Mouse (Mus musculus) liver, embryonic 14.5 days (tissue): ENCODE data around the gene Mansc1. TPM values are rescaled to one million over a fixed set of nuclear protein-coding genes. Genes with fewer than 3 reads are reported as not detected.

Source experiments
- ATAC-seq: fragments of 200-750 bp; cut with Nextera tagmentation; 2 replicates; pipeline ENCODE4 v1.8.0; 2017; ENCODE audit warnings: moderate number of reproducible peaks, mild to moderate bottlenecking, moderate library complexity; ENCODE audit not compliant: insufficient read depth
- DNase-seq, 3 experiments: peaks; one replicate each; pipeline ENCODE4 v3.0.0-alpha.2; 2012 to 2013; ENCODE audit warnings: low read depth in 3 of 3, low spot score in 3 of 3
- H3K27ac ChIP-seq: fragments of 300-500 bp; sonication (generic); 2 replicates; pipeline ENCODE4 v1.5.1; 2014; ENCODE audit warnings: moderate library complexity, mild to moderate bottlenecking, control low read depth, inconsistent platforms
- H3K27me3 ChIP-seq: fragments of 300-500 bp; sonication (generic); 2 replicates; pipeline ENCODE4 v1.6.1; 2014; ENCODE audit warnings: mild to moderate bottlenecking, low read length, moderate library complexity; ENCODE audit not compliant: control insufficient read depth, insufficient read depth
- H3K36me3 ChIP-seq: fragments of 300-500 bp; sonication (generic); replicated peaks from 2 replicates; pipeline ENCODE4 v1.6.1; 2014; ENCODE audit warnings: low read depth; ENCODE audit not compliant: control insufficient read depth, insufficient read depth
- H3K4me1 ChIP-seq, 2 experiments: fragments of 200-500 bp in 1 of 2; fragments of 300-500 bp in 1 of 2; sonication (generic) in 1 of 2; replicated peaks; 2 replicates each; pipeline ENCODE4 v1.6.1; 2012 to 2014; ENCODE audit warnings: antibody characterized with exemption in 1 of 2, inconsistent platforms in 1 of 2, low read length in 1 of 2; ENCODE audit not compliant: control insufficient read depth in 2 of 2, insufficient read depth in 2 of 2
- H3K4me2 ChIP-seq: fragments of 300-500 bp; sonication (generic); 2 replicates; pipeline ENCODE4 v1.6.1; 2014; ENCODE audit warnings: low read depth, mild to moderate bottlenecking, control low read depth, moderate library complexity
- H3K4me3 ChIP-seq, 2 experiments: fragments of 200-500 bp in 1 of 2; fragments of 300-500 bp in 1 of 2; sonication (generic) in 1 of 2; 2 replicates each; pipeline ENCODE4 v1.5.1; 2012 to 2014; ENCODE audit warnings: low read depth in 2 of 2, low read length in 2 of 2, mild to moderate bottlenecking in 2 of 2, control low read depth in 1 of 2, inconsistent platforms in 1 of 2, moderate library complexity in 1 of 2; ENCODE audit not compliant: insufficient read depth in 1 of 2
- H3K9ac ChIP-seq: fragments of 300-500 bp; sonication (generic); replicated peaks from 2 replicates; pipeline ENCODE4 v1.6.1; 2014; ENCODE audit warnings: mild to moderate bottlenecking, control low read depth, moderate library complexity
- H3K9me3 ChIP-seq: fragments of 300-500 bp; sonication (generic); 2 replicates; pipeline ENCODE4 v1.6.1; 2016; ENCODE audit warnings: low read length, mixed read lengths; ENCODE audit not compliant: control insufficient read depth
- CTCF ChIP-seq: IDR thresholded peaks from 2 replicates; pipeline ENCODE4 v1.5.1; 2016; ENCODE audit warnings: antibody characterized with exemption, low read depth, control low read depth
- EP300 ChIP-seq: IDR thresholded peaks from 2 replicates; pipeline ENCODE4 v1.6.1; 2016; ENCODE audit warnings: antibody characterized with exemption, low read depth
- WGBS: fragments of 180-500 bp; shearing (Covaris S2); extraction: QIAGEN DNeasy Blood & Tissue Kit; methylation state at CpG from one replicate; pipeline ENCODE4 v1.1.7; 2014; ENCODE audit not compliant: insufficient replicate concordance; 5-methylcytosine and 5-hydroxymethylcytosine counted together
- polyA plus RNA-seq, 2 experiments: library from polyadenylated mRNA; depleted of rRNA in 1 of 2; stranded (reverse) in 1 of 2; unstranded in 1 of 2; fragments of >200 nt; fragmentation: Nextera tagmentation in 1 of 2; extraction: Ambion mirVana in 1 of 2; gene quantifications; 2 replicates each; pipeline versions ENCODE4 v1.2.1 to v1.2.3; 2012 to 2014

Gene Mansc1
- polyA plus RNA-seq, 2 experiments, result 0.52 to 0.55 TPM

GRCm38 (mm10) chr6:134670881-134671411 is 38.7 kb upstream of the Mansc1 start:
- no peak overlapping the region for H3K27ac ChIP-seq
- H3K9ac ChIP-seq, result no peak overlapping the region
- H3K36me3 ChIP-seq, result no peaks in the 10 kb centered on the region
- no peaks in the 10 kb centered on the region for H3K27me3 ChIP-seq
- no peak for ATAC-seq
- no peak for DNase-seq
- H3K9me3 ChIP-seq, result no peaks in the 10 kb centered on the region
- H3K4me1 ChIP-seq, result peaks cover 2 to 13% of the 10 kb centered on the region in 2 experiments; a peak in 2 of 4 replicates
- no peak overlapping the region for H3K4me3 ChIP-seq
- TF ChIP-seq CTCF (no peak), EP300 (no peak)
- WGBS, result 52% methylated on average over 4 of the region's 4 CpGs
- H3K4me2 ChIP-seq, result no peak overlapping the region

GRCm38 (mm10) chr6:134669179-134669865 is 37.0 kb upstream of the Mansc1 start:
- DNase-seq (no peak), ATAC-seq (no peak)
- WGBS, result 57% methylated on average over 6 of the region's 6 CpGs
- Histone ChIP-seq H3K4me1 (peaks cover 4 to 19% of the 10 kb centered on the region in 2 experiments; a peak in 3 of 4 replicates), H3K9me3 (no peaks in the 10 kb centered on the region), H3K27ac (no peak overlapping the region), H3K36me3 (no peaks in the 10 kb centered on the region), H3K9ac (no peak overlapping the region), H3K4me2 (no peak overlapping the region; the same call in 1 of the 2 replicates), H3K4me3 (no peak overlapping the region), H3K27me3 (no peaks in the 10 kb centered on the region)
- TF ChIP-seq CTCF (no peak), EP300 (no peak)

GRCm38 (mm10) chr6:134668519-134668918 is 36.2 kb upstream of the Mansc1 start:
- H3K27ac ChIP-seq, result no peak overlapping the region
- H3K4me2 ChIP-seq, result peak overlapping the region; percentile 11; the same call in 1 of the 2 replicates
- peak; percentile 40; the same call in 1 of the 2 replicates for ATAC-seq

GRCm38 (mm10) chr6:134665817-134666216 is 33.5 kb upstream of the Mansc1 start:
- H3K27me3 ChIP-seq, result no peaks in the 10 kb centered on the region
- 62% methylated on average over 9 of the region's 9 CpGs for WGBS
- H3K9ac ChIP-seq, result no peak overlapping the region
- H3K27ac ChIP-seq, result no peak overlapping the region
- DNase-seq (no peak), ATAC-seq (no peak)
- no peaks in the 10 kb centered on the region for H3K9me3 ChIP-seq
- TF ChIP-seq CTCF (no peak), EP300 (no peak)
- H3K4me1 ChIP-seq, result peaks cover 8 to 25% of the 10 kb centered on the region in 2 experiments; a peak in 3 of 4 replicates
- H3K4me3 ChIP-seq, result no peak overlapping the region
- no peaks in the 10 kb centered on the region for H3K36me3 ChIP-seq
- no peak overlapping the region for H3K4me2 ChIP-seq

More at GRCm38 (mm10) chr6:134668519-134668918, 36.2 kb upstream of the Mansc1 start:
- no peak overlapping the region for H3K4me3 ChIP-seq
- peak in 1 of 3 experiments; percentile 11 for DNase-seq
- TF ChIP-seq EP300 (peak; percentile 52), CTCF (no peak)
- H3K9ac ChIP-seq, result no peak overlapping the region
- H3K27me3 ChIP-seq, result no peaks in the 10 kb centered on the region
- H3K9me3 ChIP-seq, result no peaks in the 10 kb centered on the region
- no peaks in the 10 kb centered on the region for H3K36me3 ChIP-seq
- H3K4me1 ChIP-seq, result peaks cover 8 to 24% of the 10 kb centered on the region in 2 experiments; a peak in 3 of 4 replicates
- 28% methylated on average over 2 of the region's 2 CpGs for WGBS

GRCm38 (mm10) chr6:134664573-134664972 is 32.3 kb upstream of the Mansc1 start:
- Histone ChIP-seq H3K27ac (no peak overlapping the region), H3K4me3 (no peak overlapping the region), H3K9me3 (no peaks in the 10 kb centered on the region), H3K9ac (no peak overlapping the region), H3K36me3 (no peaks in the 10 kb centered on the region), H3K27me3 (no peaks in the 10 kb centered on the region), H3K4me2 (no peak overlapping the region; the same call in 1 of the 2 replicates), H3K4me1 (peaks cover 8 to 27% of the 10 kb centered on the region in 2 experiments; a peak in 3 of 4 replicates)
- peak in 1 of 3 experiments; percentile 31 for DNase-seq
- 22% methylated on average over 5 of the region's 5 CpGs for WGBS
- TF ChIP-seq EP300 (no peak), CTCF (no peak)
- peak; percentile 62 for ATAC-seq
